Comparison of ENCODE assay signal across 17 mouse cellular contexts in genomic region chr11:117169801-117170565, GRCm38 (mm10). TPM values are rescaled to one million over a fixed set of nuclear protein-coding genes. Genes with fewer than 3 reads are reported as not detected.
DNase-seq lines count a peak whose midpoint lies in the region; ATAC-seq and TF ChIP-seq lines count a peak whose summit lies in the region.
"Had no signal": no experiment of that assay in that cellular context is flagged by ENCODE, and none has a peak within 500 bp of the region (broad histone marks: within the 10 kb centered on the region; RNA-seq: fewer than 3 reads in every experiment).

No protein-coding gene starts in this region.

- peak; percentile 42 for DNase-seq in cerebellum, adult 9-11 months
- no peak for DNase-seq in cerebellum, postnatal 4 days (ENCODE audit: low spot score in 2 of 2)
- DNase-seq in left cerebral cortex, adult 2 months (ENCODE audit: extremely low spot score in 1 of 2, low spot score in 2 of 2) = peak; percentile 17 to 27
- no peak for DNase-seq in left cerebral cortex, adult 18-20 months (ENCODE audit: low spot score in 2 of 2)
- peak; percentile 69 for DNase-seq in adrenal gland, postnatal 14 days
- DNase-seq in heart, postnatal 36 days = no peak
- DNase-seq in embryo, embryonic 10.5 days (ENCODE audit: low spot score) = no peak
- DNase-seq: heart, postnatal 10 days; kidney, postnatal 14 days; left cerebral cortex, postnatal 4 days; liver, embryonic 13.5 days; lung, postnatal 10 days had no signal

- no peaks in the 10 kb centered on the region for H3K27me3 ChIP-seq in forebrain, embryonic 15.5 days
- H3K27me3 ChIP-seq: embryonic facial prominence, embryonic 15.5 days; intestine, embryonic 15.5 days; liver, embryonic 13.5 days had no signal

- intact Hi-C loops in left cerebral cortex, adult 2 months (cut with DNase I) = loop anchor here (5.0 to 10.0 kb wide), 2 partner anchors 33 to 255 kb away; partner anchors contain the start of gene Mgat5b
- intact Hi-C loops in heart, postnatal 36 days (cut with DNase I) = no loop called here

- peak; percentile 80 for ATAC-seq in forebrain, embryonic 15.5 days (replicated peaks)
- ATAC-seq: activated CD4-positive, CD25-positive, alpha-beta regulatory T cell, adult 4 months; intestine, embryonic 15.5 days had no signal

- H3K4me1 ChIP-seq in forebrain, embryonic 15.5 days = peaks cover 35% of the 10 kb centered on the region

- H3K27ac ChIP-seq in left cerebral cortex, adult 2 months = peak overlapping the region; percentile 80
- peak overlapping the region; percentile 84 for H3K27ac ChIP-seq in forebrain, embryonic 15.5 days (replicated peaks)
- H3K27ac ChIP-seq: embryonic facial prominence, embryonic 15.5 days; heart, adult 2 months; intestine, embryonic 15.5 days; liver, embryonic 13.5 days had no signal

- H3K36me3 ChIP-seq in forebrain, embryonic 15.5 days = no peaks in the 10 kb centered on the region
- H3K36me3 ChIP-seq: embryonic facial prominence, embryonic 15.5 days; intestine, embryonic 15.5 days; liver, embryonic 13.5 days had no signal

- H3K4me2 ChIP-seq in forebrain, embryonic 15.5 days (replicated peaks) = no peak overlapping the region
- H3K4me2 ChIP-seq: embryonic facial prominence, embryonic 15.5 days; intestine, embryonic 15.5 days; liver, embryonic 13.5 days had no signal

- no peak for TF ChIP-seq CTCF in left cerebral cortex, adult 2 months (IDR thresholded peaks at IDR 0.05)

- H3K9me3 ChIP-seq in forebrain, embryonic 15.5 days = no peaks in the 10 kb centered on the region
- H3K9me3 ChIP-seq: embryonic facial prominence, embryonic 15.5 days; intestine, embryonic 15.5 days; liver, embryonic 13.5 days had no signal

- H3K4me3 ChIP-seq in left cerebral cortex, adult 2 months = no peak overlapping the region
- H3K4me3 ChIP-seq in forebrain, embryonic 15.5 days = no peak overlapping the region
- H3K4me3 ChIP-seq: embryonic facial prominence, embryonic 15.5 days; heart, adult 2 months; intestine, embryonic 15.5 days; liver, embryonic 13.5 days had no signal

- WGBS in forebrain, embryonic 15.5 days = 57% methylated on average over 19 of the region's 19 CpGs

- H3K9ac ChIP-seq in forebrain, embryonic 15.5 days (replicated peaks) = no peak overlapping the region
- H3K9ac ChIP-seq: embryonic facial prominence, embryonic 15.5 days; intestine, embryonic 15.5 days; liver, embryonic 13.5 days had no signal

RNA-seq across cellular contexts. Expression of gene Sept9, which starts 29.5 kb away (rescaled TPM):
- total RNA-seq in left cerebral cortex, adult 2 months (2021) = 10 to 100 TPM; 77.4 to 77.8 TPM
- 10 to 100 TPM; 82.6 to 90.6 TPM for total RNA-seq in left cerebral cortex, adult 18-20 months (2021)
- 115 and 133 TPM in 2 replicates for total RNA-seq in adrenal gland, postnatal 14 days (2021)
- 126 and 128 TPM in 2 replicates for polyA plus RNA-seq in forebrain, embryonic 15.5 days (2015; fragmentation: Nextera tagmentation; extraction: Ambion mirVana)
- total RNA-seq in heart, postnatal 36 days (2021) = 10 to 100 TPM; 28.6 to 37.1 TPM

RNA-seq across cellular contexts. Expression of gene Sec14l1, which starts 55.0 kb away (rescaled TPM):
- total RNA-seq in left cerebral cortex, adult 2 months (2021) = 100 to 1,000 TPM; 198 to 229 TPM
- 100 to 1,000 TPM; 203 to 219 TPM for total RNA-seq in left cerebral cortex, adult 18-20 months (2021)
- 119 TPM in 2 replicates for total RNA-seq in adrenal gland, postnatal 14 days (2021)
- 69.4 and 76.8 TPM in 2 replicates for polyA plus RNA-seq in forebrain, embryonic 15.5 days (2015; fragmentation: Nextera tagmentation; extraction: Ambion mirVana)
- total RNA-seq in heart, postnatal 36 days (2021) = 10 to 100 TPM; 67.9 to 75.2 TPM

Comparison
In these comparisons a context has a peak if more than half of its experiments do, and no peak if none do; other contexts are left out.
1. DNase-seq: peak in cerebellum, adult 9-11 months (single experiment), left cerebral cortex, adult 2 months (2 of 2) and adrenal gland, postnatal 14 days (single experiment); none in cerebellum, postnatal 4 days (0 of 2), left cerebral cortex, adult 18-20 months (0 of 2), heart, postnatal 36 days (0 of 2) and embryo, embryonic 10.5 days (single experiment).